Mouse (Mus musculus) heart, embryonic 15.5 days (tissue): Measurements from ENCODE around the gene Mars. TPM values are rescaled to one million over a fixed set of nuclear protein-coding genes. Genes with fewer than 3 reads are reported as not detected.
"Not testable (repeated sequence)": the region's sequence is repeated elsewhere in the genome, so short reads cannot be mapped to it uniquely, and the experiment has no call there.

Source experiments
- ATAC-seq: fragments of 200-750 bp; cut with Nextera tagmentation; replicated peaks from 2 replicates; pipeline ENCODE4 v1.8.0; 2017; ENCODE audit warnings: low read depth, moderate TSS enrichment; ENCODE audit not compliant: insufficient number of reproducible peaks, insufficient read depth, low FRiP score
- H3K27ac ChIP-seq: fragments of 300-500 bp; sonication (generic); 2 replicates; pipeline ENCODE4 v1.5.1; 2015; ENCODE audit warnings: mild to moderate bottlenecking, inconsistent platforms
- H3K27me3 ChIP-seq: fragments of 300-500 bp; sonication (generic); 2 replicates; pipeline ENCODE4 v1.6.1; 2015; ENCODE audit warnings: inconsistent platforms
- H3K36me3 ChIP-seq: fragments of 300-500 bp; sonication (generic); 2 replicates; pipeline ENCODE4 v1.6.1; 2015; ENCODE audit warnings: mild to moderate bottlenecking, inconsistent platforms
- H3K4me1 ChIP-seq: fragments of 300-500 bp; sonication (generic); replicated peaks from 2 replicates; pipeline ENCODE4 v1.6.1; 2015; ENCODE audit warnings: inconsistent platforms
- H3K4me2 ChIP-seq: fragments of 300-500 bp; sonication (generic); 2 replicates; pipeline ENCODE4 v1.6.1; 2015; ENCODE audit warnings: inconsistent platforms, mild to moderate bottlenecking, moderate library complexity
- H3K4me3 ChIP-seq: fragments of 300-500 bp; sonication (generic); 2 replicates; pipeline ENCODE4 v1.5.1; 2015; ENCODE audit warnings: mild to moderate bottlenecking, inconsistent platforms
- H3K9ac ChIP-seq: fragments of 300-500 bp; sonication (generic); 2 replicates; pipeline ENCODE4 v1.6.1; 2015; ENCODE audit warnings: mild to moderate bottlenecking, inconsistent platforms
- H3K9me3 ChIP-seq: fragments of 300-500 bp; sonication (generic); replicated peaks from 2 replicates; pipeline ENCODE4 v1.6.1; 2016; ENCODE audit warnings: inconsistent platforms
- WGBS: fragments of 180-500 bp; shearing (Covaris S2); methylation state at CpG from one replicate; pipeline ENCODE4 v1.1.7; 2015; ENCODE audit warnings: mixed read lengths; 5-methylcytosine and 5-hydroxymethylcytosine counted together
- polyA plus RNA-seq: library from polyadenylated mRNA; unstranded; fragments of >200 nt; fragmentation: Nextera tagmentation; extraction: Ambion mirVana; gene quantifications from 2 replicates; pipeline ENCODE4 v1.2.1, GENCODE M21; 2015

Gene Mars
- polyA plus RNA-seq, 1 experiment from 2014 or later: 75.4 TPM

DNA sequence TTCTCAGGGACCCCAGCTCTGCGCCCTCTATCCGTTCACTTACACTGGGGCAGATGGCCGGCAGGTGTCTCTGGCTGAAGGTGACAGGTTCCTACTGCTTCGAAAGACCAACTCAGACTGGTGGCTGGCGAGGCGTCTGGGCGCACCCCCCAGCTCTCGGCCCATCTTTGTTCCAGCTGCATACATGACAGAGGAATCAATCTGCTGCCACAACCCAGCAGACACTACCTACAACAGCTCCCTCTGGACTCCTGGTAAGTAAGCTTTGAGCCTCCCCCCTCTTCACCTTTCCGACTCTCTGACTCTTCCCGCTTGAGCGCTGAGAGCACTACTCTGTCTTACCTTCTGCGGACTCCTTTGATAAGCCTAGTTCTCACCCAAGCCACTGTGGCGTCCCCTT lies 10.6 kb upstream of the Mars start:
- Histone ChIP-seq H3K4me3 (no peak overlapping the region), H3K27ac (no peak overlapping the region), H3K9ac (no peak overlapping the region), H3K27me3 (peaks cover 57% of the 10 kb centered on the region), H3K4me2 (no peak overlapping the region), H3K36me3 (no peaks in the 10 kb centered on the region), H3K4me1 (peaks cover 16% of the 10 kb centered on the region), H3K9me3 (no peaks in the 10 kb centered on the region)
- 63% methylated on average over 13 of the region's 13 CpGs for WGBS
- no peak for ATAC-seq

DNA sequence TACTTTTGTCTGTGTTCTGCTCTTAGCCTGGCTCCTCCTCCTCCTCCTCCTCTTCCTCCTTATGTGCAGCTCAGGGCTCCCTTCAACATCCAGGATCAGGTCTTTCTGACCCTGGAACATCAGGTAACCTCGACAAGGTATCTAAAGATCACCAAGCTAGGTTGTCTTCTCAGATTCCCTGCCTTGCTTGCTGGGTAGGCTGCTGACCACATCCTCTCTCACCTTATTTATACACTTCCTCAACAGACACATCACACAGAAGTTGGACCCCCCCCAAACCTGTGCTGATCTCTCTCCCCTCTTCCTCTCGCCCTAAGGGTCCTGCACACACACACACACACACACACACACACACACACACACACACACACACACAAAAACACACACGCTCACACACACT lies 10.0 kb upstream of the Mars start, which contains the start of gene Arhgap9:
Gene Arhgap9 (plus strand): TSS at position 344 of the 400 bp plus-strand sequence.
- no peak for ATAC-seq
- WGBS: 73% methylated on average over 3 of the region's 3 CpGs
- H3K4me1 ChIP-seq: peaks cover 12% of the 10 kb centered on the region
- no peak within 1 kb of the TSS; the same call in 1 of the 2 replicates for H3K4me2 ChIP-seq
- peaks cover 52% of the 10 kb centered on the region for H3K27me3 ChIP-seq
- no peaks in the 10 kb centered on the region for H3K36me3 ChIP-seq
- H3K27ac ChIP-seq: no peak within 1 kb of the TSS
- H3K4me3 ChIP-seq: no peak within 1 kb of the TSS
- no peaks in the 10 kb centered on the region for H3K9me3 ChIP-seq
- H3K9ac ChIP-seq: no peak within 1 kb of the TSS

DNA sequence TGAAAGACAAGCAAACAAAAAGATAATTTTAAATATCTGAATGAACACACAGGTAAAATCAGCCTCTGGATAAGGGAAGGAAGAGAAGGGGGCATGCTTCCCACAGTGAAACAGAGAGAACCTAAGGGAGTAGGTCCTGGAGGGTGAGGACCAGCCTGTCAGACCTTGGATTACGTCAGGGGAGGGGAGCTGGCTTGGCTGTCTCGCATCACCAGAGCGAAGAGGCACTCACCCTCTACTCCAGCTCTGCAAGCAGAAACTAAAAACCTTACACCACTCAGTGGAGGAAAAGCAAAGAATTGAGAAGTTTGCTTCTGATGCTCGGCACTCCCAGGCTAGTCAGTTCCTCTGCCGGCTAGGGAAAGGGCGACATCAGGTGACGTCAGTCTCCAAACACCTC lies 8.4 kb upstream of the Mars start:
- Histone ChIP-seq H3K4me1 (no peaks in the 10 kb centered on the region), H3K4me2 (no peak overlapping the region), H3K9me3 (no peaks in the 10 kb centered on the region), H3K27ac (no peak overlapping the region), H3K4me3 (no peak overlapping the region), H3K27me3 (peaks cover 35% of the 10 kb centered on the region), H3K9ac (no peak overlapping the region), H3K36me3 (no peaks in the 10 kb centered on the region)
- WGBS: 66% methylated on average over 7 of the region's 7 CpGs
- ATAC-seq: no peak

- Histone ChIP-seq H3K27me3 (peaks cover 17% of the 10 kb centered on the region), H3K9me3 (no peaks in the 10 kb centered on the region), H3K4me3 (no peak overlapping the region), H3K4me2 (no peak overlapping the region), H3K36me3 (no peaks in the 10 kb centered on the region), H3K9ac (no peak overlapping the region), H3K4me1 (0 out of 2 replicates have a peak, but pooled peaks cover under 1% of the 10 kb centered on the region), H3K27ac (no peak overlapping the region)
- WGBS: 29% methylated on average over 4 of the region's 4 CpGs
- no peak for ATAC-seq
These were observed 6.4 kb upstream of the Mars start for GRCm38 (mm10) chr10:127318009-127318408.

DNA sequence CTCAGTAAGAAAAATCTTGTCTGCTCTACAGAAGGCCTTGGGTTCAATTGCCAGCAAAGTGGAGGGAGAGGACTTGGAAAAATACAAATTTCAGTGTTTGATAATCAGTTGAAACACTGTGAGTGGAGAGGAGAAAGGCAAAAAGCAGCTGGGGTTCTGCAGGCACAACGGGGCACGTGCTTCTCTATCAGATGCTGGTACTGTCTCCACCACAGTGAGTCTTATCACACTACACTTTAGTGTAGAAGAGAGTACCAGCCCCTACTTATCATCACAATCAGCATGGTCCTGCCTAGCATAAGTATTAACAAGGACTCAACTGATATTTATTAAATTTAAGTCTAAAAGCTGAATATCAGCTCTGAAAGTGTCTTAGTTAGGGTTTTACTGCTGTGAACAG lies 5.7 kb upstream of the Mars start:
- H3K9ac ChIP-seq: no peak overlapping the region
- no peak overlapping the region for H3K27ac ChIP-seq
- H3K4me2 ChIP-seq: no peak overlapping the region
- 53% methylated on average over 2 of the region's 2 CpGs for WGBS
- H3K9me3 ChIP-seq: no peaks in the 10 kb centered on the region
- H3K36me3 ChIP-seq: no peaks in the 10 kb centered on the region
- no peak for ATAC-seq
- H3K4me1 ChIP-seq: peaks cover 8% of the 10 kb centered on the region
- H3K27me3 ChIP-seq: 0 out of 2 replicates have a peak, but pooled peaks cover 10% of the 10 kb centered on the region
- H3K4me3 ChIP-seq: no peak overlapping the region

DNA sequence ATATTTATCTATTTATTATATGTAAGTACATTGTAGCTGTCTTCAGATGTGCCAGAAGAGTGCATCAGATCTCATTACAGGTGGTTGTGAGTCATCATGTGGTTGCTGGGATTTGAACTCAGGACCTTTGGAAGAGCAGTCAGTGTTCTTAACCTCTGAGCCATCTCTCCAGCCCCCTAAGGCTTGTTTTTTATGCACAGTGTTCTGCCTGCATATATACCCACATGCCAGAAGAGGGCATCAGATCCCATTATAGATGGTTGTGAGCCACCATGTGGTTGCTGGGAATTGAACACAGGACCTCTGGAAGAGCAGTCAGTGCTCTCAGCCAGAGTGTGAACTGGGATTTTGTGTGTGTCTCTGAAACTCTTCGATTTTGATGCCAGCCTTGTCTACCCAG lies 3.4 kb upstream of the Mars start:
- H3K9ac ChIP-seq, H3K4me3 ChIP-seq, H3K27me3 ChIP-seq, H3K36me3 ChIP-seq, H3K27ac ChIP-seq, H3K4me2 ChIP-seq, ATAC-seq, H3K9me3 ChIP-seq: not testable (repeated sequence)
- 69% methylated on average over 1 of the region's 1 CpGs for WGBS
- H3K4me1 ChIP-seq: peaks cover 19% of the 10 kb centered on the region

DNA sequence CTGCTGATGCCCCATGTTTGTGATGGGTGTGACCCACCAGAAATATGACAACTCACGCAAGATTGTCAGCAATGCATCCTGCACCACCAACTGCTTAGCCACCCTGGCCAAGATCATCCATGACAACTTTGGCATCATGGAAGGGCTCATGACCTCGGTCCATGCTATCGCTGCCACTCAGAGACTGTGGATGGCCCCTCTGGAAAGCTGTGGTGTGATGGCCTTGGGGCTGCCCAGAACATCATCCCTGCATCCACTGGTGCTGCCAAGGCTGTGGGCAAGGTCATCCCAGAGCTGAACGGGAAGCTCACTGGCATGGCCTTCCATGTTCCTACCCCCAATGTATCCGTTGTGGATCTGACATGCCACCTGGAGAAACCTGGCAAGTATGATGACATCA lies 1.9 kb upstream of the Mars start:
- H3K27ac ChIP-seq, H3K27me3 ChIP-seq, H3K4me2 ChIP-seq, H3K9me3 ChIP-seq, ATAC-seq, H3K9ac ChIP-seq, H3K4me3 ChIP-seq, H3K36me3 ChIP-seq: not testable (repeated sequence)
- WGBS: 88% methylated on average over 5 of the region's 5 CpGs
- H3K4me1 ChIP-seq: peaks cover 19% of the 10 kb centered on the region

GRCm38 (mm10) chr10:127312858-127313257 lies 1.3 kb upstream of the Mars start:
- Histone ChIP-seq H3K4me1 (peaks cover 19% of the 10 kb centered on the region), H3K27me3 (no peaks in the 10 kb centered on the region), H3K4me2 (peak overlapping the region; percentile 79; the same call in 1 of the 2 replicates), H3K27ac (no peak overlapping the region), H3K9me3 (no peaks in the 10 kb centered on the region), H3K9ac (no peak overlapping the region), H3K4me3 (no peak overlapping the region), H3K36me3 (peaks cover 14% of the 10 kb centered on the region)
- ATAC-seq: no peak
- WGBS: 58% methylated on average over 4 of the region's 4 CpGs

- Histone ChIP-seq H3K9ac (peak overlapping the region; percentile 92), H3K9me3 (no peaks in the 10 kb centered on the region), H3K27me3 (no peaks in the 10 kb centered on the region), H3K36me3 (peaks cover 19% of the 10 kb centered on the region), H3K4me2 (peak overlapping the region; percentile 79), H3K4me1 (peaks cover 19% of the 10 kb centered on the region), H3K4me3 (peak overlapping the region; percentile 92), H3K27ac (peak overlapping the region; percentile 82)
- ATAC-seq: peak; percentile 45
- WGBS: 1% methylated on average over 4 of the region's 4 CpGs
These were observed 730 bp upstream of the Mars start for GRCm38 (mm10) chr10:127312356-127312676.

GRCm38 (mm10) chr10:127310523-127311475 lies 787 bp downstream of the Mars start:
- H3K27ac ChIP-seq: peak overlapping the region; percentile 82
- H3K9ac ChIP-seq: peak overlapping the region; percentile 92
- no peaks in the 10 kb centered on the region for H3K9me3 ChIP-seq
- H3K36me3 ChIP-seq: peaks cover 34% of the 10 kb centered on the region
- WGBS: 32% methylated on average over 23 of the region's 23 CpGs
- peaks cover 19% of the 10 kb centered on the region for H3K4me1 ChIP-seq
- peak overlapping the region; percentile 79 for H3K4me2 ChIP-seq
- ATAC-seq: no peak
- H3K4me3 ChIP-seq: peak overlapping the region; percentile 92
- H3K27me3 ChIP-seq: no peaks in the 10 kb centered on the region

GRCm38 (mm10) chr10:127309167-127309566 lies 2.4 kb downstream of the Mars start:
- H3K36me3 ChIP-seq: peaks cover 50% of the 10 kb centered on the region
- not testable (repeated sequence) for H3K9ac ChIP-seq, H3K27me3 ChIP-seq, H3K27ac ChIP-seq, H3K4me3 ChIP-seq, H3K9me3 ChIP-seq, H3K4me2 ChIP-seq, ATAC-seq
- WGBS: 85% methylated on average over 3 of the region's 3 CpGs
- peaks cover 19% of the 10 kb centered on the region for H3K4me1 ChIP-seq

- no peaks in the 10 kb centered on the region for H3K9me3 ChIP-seq
- no peak overlapping the region for H3K4me3 ChIP-seq
- H3K4me1 ChIP-seq: no peaks in the 10 kb centered on the region
- no peaks in the 10 kb centered on the region for H3K27me3 ChIP-seq
- no peak overlapping the region for H3K4me2 ChIP-seq
- ATAC-seq: no peak
- no peak overlapping the region for H3K9ac ChIP-seq
- H3K36me3 ChIP-seq: peaks cover 93% of the 10 kb centered on the region
- H3K27ac ChIP-seq: no peak overlapping the region
- 91% methylated on average over 11 of the region's 11 CpGs for WGBS
These were observed 8.4 kb downstream of the Mars start for GRCm38 (mm10) chr10:127303136-127303535.
